Mouse (Mus musculus) liver, postnatal 0 days (tissue): ENCODE data around the gene Nme2.

Source experiments
- CTCF ChIP-seq: sonication (generic); IDR thresholded peaks from 2 replicates; pipeline ENCODE4 v1.5.1; 2016; ENCODE audit warnings: antibody characterized with exemption, low read depth
- EP300 ChIP-seq: IDR thresholded peaks from 2 replicates; pipeline ENCODE4 v1.6.1; 2016; ENCODE audit warnings: antibody characterized with exemption, low read depth, mild to moderate bottlenecking

- TF ChIP-seq EP300 (no peak), CTCF (no peak)
Measured at GRCm38 (mm10) chr11:93968848-93969128, 12.7 kb upstream of the Nme2 start.
